Mouse (Mus musculus): ENCODE results near the gene Ccdc96. TPM values are rescaled to one million over a fixed set of nuclear protein-coding genes. Genes with fewer than 3 reads are reported as not detected.
A peak's percentile ranks its signal among the peaks of the same experiment; 100 is the strongest.

Ccdc96 gene
- polyA plus RNA-seq, 1 experiment, result 0.07 TPM

DNA sequence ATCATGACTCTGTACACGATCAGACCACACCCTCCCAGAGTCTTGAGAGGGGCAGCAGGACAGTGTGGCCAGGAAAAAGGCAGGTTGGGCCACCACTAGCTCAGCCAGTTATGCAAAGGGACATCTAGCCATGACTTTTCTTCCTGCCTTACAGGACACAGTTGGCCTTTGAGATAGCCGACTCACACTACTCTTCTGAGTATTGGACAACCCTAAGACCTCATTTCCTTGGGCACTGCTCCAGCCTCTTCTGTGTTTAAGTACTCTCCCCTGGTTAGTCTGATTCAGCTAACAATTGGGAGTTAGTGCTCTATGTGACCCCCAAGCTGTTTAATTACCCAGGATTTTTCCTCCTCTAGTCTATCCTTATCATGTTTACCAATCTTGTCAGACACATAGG is 4.7 kb upstream of the Ccdc96 start:
- no peak overlapping the region for H3K4me3 ChIP-seq (ENCODE audit: control insufficient read depth, insufficient read depth, low read length)
- 56% methylated on average over 2 of the region's 2 CpGs for WGBS
- H3K4me1 ChIP-seq (replicated peaks; ENCODE audit: control insufficient read depth, insufficient read depth, low read length), result peaks cover 34% of the 10 kb centered on the region
- no peak for DNase-seq
- no peaks in the 10 kb centered on the region for H3K36me3 ChIP-seq (ENCODE audit: control insufficient read depth, insufficient read depth, low read length)
- H3K27ac ChIP-seq (ENCODE audit: control insufficient read depth, insufficient read depth, low read length), result no peak overlapping the region
- TF ChIP-seq POLR2A (IDR thresholded peaks at IDR 0.05; ENCODE audit: control insufficient read depth, extremely low read depth, insufficient read depth, low read length, poor library complexity) (no peak), CTCF (IDR thresholded peaks at IDR 0.05; ENCODE audit: borderline replicate concordance, control insufficient read depth, extremely low read depth, insufficient read depth, low read length, poor library complexity) (no peak)
- H3K27me3 ChIP-seq (ENCODE audit: control insufficient read depth, insufficient read depth, low read length), result no peaks in the 10 kb centered on the region

DNA sequence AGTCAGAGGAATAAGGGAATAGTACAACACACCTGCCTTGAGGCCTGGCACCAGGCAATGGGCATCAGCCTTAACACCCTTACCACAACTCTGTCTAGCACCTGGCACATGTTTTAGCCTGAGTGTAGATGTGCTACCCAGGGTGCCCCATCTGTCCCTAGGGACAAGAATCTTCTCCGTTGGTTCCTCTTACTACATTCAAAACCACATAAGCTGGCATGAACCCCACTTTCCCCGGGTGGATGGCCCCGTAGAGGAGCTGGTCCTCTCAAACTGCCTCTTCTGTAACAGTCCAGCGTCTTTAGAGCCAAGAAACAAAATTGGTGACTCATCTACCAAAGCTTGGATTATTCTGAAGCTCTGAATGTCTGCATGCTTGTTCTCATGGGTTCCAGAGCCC is 4.0 kb upstream of the Ccdc96 start:
- DNase-seq, result no peak
- peaks cover 40% of the 10 kb centered on the region for H3K4me1 ChIP-seq (replicated peaks; ENCODE audit: control insufficient read depth, insufficient read depth, low read length)

DNA sequence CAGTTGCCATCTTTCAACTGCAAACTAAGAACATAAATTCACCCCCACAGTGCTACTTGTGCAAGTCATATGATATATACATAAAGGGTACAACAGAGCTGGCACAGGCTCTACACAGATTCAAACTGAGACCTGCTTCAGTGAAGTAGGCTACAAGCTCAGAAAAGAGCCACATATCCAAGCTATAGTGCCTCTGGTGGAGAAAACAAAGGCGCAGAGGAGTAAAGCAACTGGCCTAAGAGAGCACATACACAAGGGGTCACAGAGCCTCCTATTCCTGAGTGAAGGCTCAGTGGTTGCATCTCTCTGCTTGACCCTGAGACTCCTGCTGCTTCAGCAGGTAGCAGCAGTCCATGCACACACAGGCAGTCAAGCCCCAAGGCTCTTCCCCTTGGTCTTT is 3.3 kb upstream of the Ccdc96 start:
- H3K4me3 ChIP-seq (ENCODE audit: control insufficient read depth, insufficient read depth, low read length), result no peak overlapping the region
- H3K27ac ChIP-seq (ENCODE audit: control insufficient read depth, insufficient read depth, low read length), result no peak overlapping the region
- TF ChIP-seq POLR2A (IDR thresholded peaks at IDR 0.05; ENCODE audit: control insufficient read depth, extremely low read depth, insufficient read depth, low read length, poor library complexity) (no peak), CTCF (IDR thresholded peaks at IDR 0.05; ENCODE audit: borderline replicate concordance, control insufficient read depth, extremely low read depth, insufficient read depth, low read length, poor library complexity) (no peak)
- H3K27me3 ChIP-seq (ENCODE audit: control insufficient read depth, insufficient read depth, low read length), result peaks cover 5% of the 10 kb centered on the region; the same call in 1 of the 2 replicates
- no peak for DNase-seq
- H3K4me1 ChIP-seq (replicated peaks; ENCODE audit: control insufficient read depth, insufficient read depth, low read length), result peaks cover 41% of the 10 kb centered on the region
- H3K36me3 ChIP-seq (ENCODE audit: control insufficient read depth, insufficient read depth, low read length), result no peaks in the 10 kb centered on the region
- WGBS, result 89% methylated on average over 1 of the region's 1 CpGs

More for the DNA sequence above, 4.0 kb upstream of the Ccdc96 start:
- Histone ChIP-seq H3K27me3 (ENCODE audit: control insufficient read depth, insufficient read depth, low read length) (peaks cover 2% of the 10 kb centered on the region; the same call in 1 of the 2 replicates), H3K27ac (ENCODE audit: control insufficient read depth, insufficient read depth, low read length) (no peak overlapping the region), H3K36me3 (ENCODE audit: control insufficient read depth, insufficient read depth, low read length) (no peaks in the 10 kb centered on the region), H3K4me3 (ENCODE audit: control insufficient read depth, insufficient read depth, low read length) (no peak overlapping the region)
- TF ChIP-seq POLR2A (IDR thresholded peaks at IDR 0.05; ENCODE audit: control insufficient read depth, extremely low read depth, insufficient read depth, low read length, poor library complexity), result no peak
- TF ChIP-seq CTCF (IDR thresholded peaks at IDR 0.05; ENCODE audit: borderline replicate concordance, control insufficient read depth, extremely low read depth, insufficient read depth, low read length, poor library complexity), result no peak
- 42% methylated on average over 4 of the region's 4 CpGs for WGBS

DNA sequence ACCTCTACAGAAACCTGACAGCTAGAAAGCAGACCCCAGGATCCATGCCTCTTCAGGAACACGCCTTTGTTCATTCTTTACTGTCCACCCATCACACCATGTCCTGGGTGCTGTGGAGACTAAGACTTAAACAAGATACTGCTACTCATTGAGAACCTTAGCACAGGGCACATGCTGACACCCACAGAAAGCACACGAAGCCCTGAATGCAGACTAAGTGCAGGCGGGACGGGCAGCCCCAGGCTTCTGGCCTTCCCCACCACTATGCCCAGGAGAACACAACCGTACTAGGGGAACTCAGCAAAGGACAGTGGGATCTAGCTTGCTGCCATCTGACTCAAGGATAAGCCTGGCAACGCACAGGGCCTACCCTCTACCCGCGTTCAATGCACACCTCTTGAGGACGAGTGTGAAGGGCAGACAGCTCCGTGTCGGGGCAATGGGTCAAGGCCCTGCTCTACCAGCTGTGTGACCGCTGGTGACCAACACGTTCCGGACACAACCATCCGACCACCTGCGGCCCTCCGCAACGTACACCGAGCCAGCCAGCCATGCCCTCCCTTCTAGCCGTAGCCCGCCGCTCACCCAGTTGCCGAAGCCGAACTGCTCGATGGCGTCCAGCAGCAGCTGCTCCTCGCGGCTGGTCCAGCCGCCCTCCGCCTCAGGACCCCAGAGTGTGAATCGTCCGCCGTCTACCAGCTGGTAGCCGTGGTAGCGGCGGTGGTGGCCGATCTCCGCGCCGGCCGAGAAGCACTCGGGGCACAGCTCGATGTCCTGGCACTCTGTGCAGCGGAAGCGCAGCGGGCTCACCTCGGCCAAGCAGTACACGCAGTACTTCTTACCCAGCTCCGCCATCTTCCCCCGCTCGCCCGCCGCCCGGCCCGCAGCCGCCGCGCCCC is 936 bp upstream of the Ccdc96 start:
- peak; percentile 52 for DNase-seq
- TF ChIP-seq POLR2A (IDR thresholded peaks at IDR 0.05; ENCODE audit: control insufficient read depth, extremely low read depth, insufficient read depth, low read length, poor library complexity) (no peak), CTCF (IDR thresholded peaks at IDR 0.05; ENCODE audit: borderline replicate concordance, control insufficient read depth, extremely low read depth, insufficient read depth, low read length, poor library complexity) (no peak)
- peak overlapping the region; percentile 80 for H3K4me3 ChIP-seq (ENCODE audit: control insufficient read depth, insufficient read depth, low read length)
- no peaks in the 10 kb centered on the region for H3K36me3 ChIP-seq (ENCODE audit: control insufficient read depth, insufficient read depth, low read length)
- H3K4me1 ChIP-seq (replicated peaks; ENCODE audit: control insufficient read depth, insufficient read depth, low read length), result peaks cover 35% of the 10 kb centered on the region
- H3K27ac ChIP-seq (ENCODE audit: control insufficient read depth, insufficient read depth, low read length), result no peak overlapping the region
- peaks cover 5% of the 10 kb centered on the region; the same call in 1 of the 2 replicates for H3K27me3 ChIP-seq (ENCODE audit: control insufficient read depth, insufficient read depth, low read length)
- 7% methylated on average over 58 of the region's 58 CpGs for WGBS

DNA sequence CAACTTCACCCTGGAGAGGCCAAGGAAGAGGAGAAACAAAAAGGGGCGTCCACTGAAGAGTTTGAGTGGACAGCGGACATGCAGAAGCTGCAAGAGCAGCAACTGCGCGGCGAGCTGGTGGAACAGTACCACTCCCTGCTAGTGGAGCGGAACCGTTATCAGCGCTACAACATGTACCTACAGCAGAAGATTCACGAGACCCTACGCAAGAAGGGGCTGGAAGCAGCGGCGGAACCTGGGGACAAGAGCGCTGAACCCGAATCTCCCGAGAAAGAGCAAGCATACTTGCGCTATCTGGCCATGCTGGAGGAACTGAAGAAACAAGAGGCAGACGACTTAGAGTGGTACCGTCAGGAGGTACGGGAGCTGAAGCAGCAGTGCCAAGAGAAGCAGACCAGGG is 918 bp downstream of the Ccdc96 start:
- Histone ChIP-seq H3K36me3 (ENCODE audit: control insufficient read depth, insufficient read depth, low read length) (no peaks in the 10 kb centered on the region), H3K27ac (ENCODE audit: control insufficient read depth, insufficient read depth, low read length) (no peak overlapping the region), H3K4me1 (replicated peaks; ENCODE audit: control insufficient read depth, insufficient read depth, low read length) (peaks cover 25% of the 10 kb centered on the region), H3K4me3 (ENCODE audit: control insufficient read depth, insufficient read depth, low read length) (peak overlapping the region; percentile 54), H3K27me3 (ENCODE audit: control insufficient read depth, insufficient read depth, low read length) (peaks cover 5% of the 10 kb centered on the region; the same call in 1 of the 2 replicates)
- DNase-seq, result no peak
- 25% methylated on average over 19 of the region's 19 CpGs for WGBS
- TF ChIP-seq POLR2A (IDR thresholded peaks at IDR 0.05; ENCODE audit: control insufficient read depth, extremely low read depth, insufficient read depth, low read length, poor library complexity), result no peak
- TF ChIP-seq CTCF (IDR thresholded peaks at IDR 0.05; ENCODE audit: borderline replicate concordance, control insufficient read depth, extremely low read depth, insufficient read depth, low read length, poor library complexity), result no peak

DNA sequence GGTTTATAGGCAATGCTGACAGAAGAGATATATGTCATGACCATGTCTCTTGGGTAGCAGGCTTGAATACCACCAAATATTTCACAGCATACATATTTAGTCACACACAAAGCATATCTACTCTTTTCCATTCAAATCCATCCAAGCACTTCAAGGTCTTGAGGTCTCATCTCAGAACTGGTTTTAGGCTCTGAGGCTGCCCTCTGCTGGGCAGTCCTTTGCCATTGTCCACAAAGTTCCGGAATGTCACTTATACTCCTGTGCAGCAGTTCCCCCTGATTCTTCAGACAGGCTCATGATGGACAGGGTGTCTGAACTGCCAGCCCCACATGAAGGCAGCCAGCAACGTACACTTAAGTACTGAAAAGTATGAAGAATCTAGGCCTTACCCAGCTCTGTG is 4.8 kb downstream of the Ccdc96 start:
- H3K27me3 ChIP-seq (ENCODE audit: control insufficient read depth, insufficient read depth, low read length), result peaks cover 5% of the 10 kb centered on the region; the same call in 1 of the 2 replicates
- H3K27ac ChIP-seq (ENCODE audit: control insufficient read depth, insufficient read depth, low read length), result no peak overlapping the region
- peak; percentile 23 for DNase-seq
- TF ChIP-seq CTCF (IDR thresholded peaks at IDR 0.05; ENCODE audit: borderline replicate concordance, control insufficient read depth, extremely low read depth, insufficient read depth, low read length, poor library complexity) (no peak), POLR2A (IDR thresholded peaks at IDR 0.05; ENCODE audit: control insufficient read depth, extremely low read depth, insufficient read depth, low read length, poor library complexity) (no peak)
- no peak overlapping the region for H3K4me3 ChIP-seq (ENCODE audit: control insufficient read depth, insufficient read depth, low read length)
- H3K36me3 ChIP-seq (ENCODE audit: control insufficient read depth, insufficient read depth, low read length), result peaks cover 9% of the 10 kb centered on the region; the same call in 1 of the 2 replicates
- 73% methylated on average over 2 of the region's 2 CpGs for WGBS
- peaks cover 10% of the 10 kb centered on the region for H3K4me1 ChIP-seq (replicated peaks; ENCODE audit: control insufficient read depth, insufficient read depth, low read length)

All from thymus, adult 2 months (tissue).